Mouse (Mus musculus): ENCODE results near the gene Rtf2. TPM values are rescaled to one million over a fixed set of nuclear protein-coding genes. Genes with fewer than 3 reads are reported as not detected.

Gene Rtf2
- polyA plus RNA-seq, 1 experiment from 2014 or later: 74.1 TPM

DNA sequence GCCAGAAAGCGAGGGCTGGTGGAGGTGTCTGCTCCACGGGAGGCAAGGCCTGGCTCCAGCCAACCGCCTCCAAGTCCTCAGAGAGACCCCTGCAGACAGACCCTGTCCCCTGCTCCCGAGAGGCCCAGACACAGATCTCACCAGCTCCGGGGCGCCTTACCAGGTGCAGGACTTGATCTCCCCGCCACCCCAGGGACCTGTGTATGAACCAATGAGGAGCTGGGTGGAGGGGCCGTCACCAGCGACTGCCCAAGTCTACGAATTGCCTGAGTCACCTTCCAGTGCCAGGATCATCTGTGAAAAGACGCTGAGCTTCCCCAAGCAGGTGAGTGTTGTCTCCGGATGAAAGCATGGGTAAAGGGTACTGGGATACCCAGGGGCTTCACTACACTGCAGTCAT, 24.1 kb upstream of the Rtf2 start:
- no peak for ATAC-seq (ENCODE audit: insufficient number of reproducible peaks, insufficient read depth, low FRiP score, low read depth)
- Histone ChIP-seq H3K27ac (ENCODE audit: low read length) (no peak overlapping the region), H3K27me3 (ENCODE audit: control insufficient read depth, insufficient read depth, low read length) (no peaks in the 10 kb centered on the region), H3K36me3 (ENCODE audit: control insufficient read depth, insufficient read depth, low read length) (no peaks in the 10 kb centered on the region), H3K4me1 (ENCODE audit: control insufficient read depth, insufficient read depth, low read length) (peaks cover 13% of the 10 kb centered on the region; the same call in 1 of the 2 replicates), H3K4me3 (ENCODE audit: low read depth, low read length) (no peak overlapping the region), H3K4me2 (replicated peaks; ENCODE audit: low read depth, low read length) (no peak overlapping the region), H3K9ac (replicated peaks; ENCODE audit: low read depth, low read length) (no peak overlapping the region), H3K9me3 (ENCODE audit: control insufficient read depth, low read depth, low read length) (no peaks in the 10 kb centered on the region)
- 62% methylated on average over 12 of the region's 12 CpGs for WGBS

GRCm38 (mm10) chr2:172416876-172417275, 23.5 kb upstream of the Rtf2 start:
- H3K4me3 ChIP-seq (ENCODE audit: low read depth, low read length): no peak overlapping the region
- peaks cover 13% of the 10 kb centered on the region; the same call in 1 of the 2 replicates for H3K4me1 ChIP-seq (ENCODE audit: control insufficient read depth, insufficient read depth, low read length)
- no peak overlapping the region for H3K27ac ChIP-seq (ENCODE audit: low read length)
- H3K9ac ChIP-seq (replicated peaks; ENCODE audit: low read depth, low read length): no peak overlapping the region
- ATAC-seq (ENCODE audit: insufficient number of reproducible peaks, insufficient read depth, low FRiP score, low read depth): no peak
- WGBS: 83% methylated on average over 5 of the region's 5 CpGs
- H3K9me3 ChIP-seq (ENCODE audit: control insufficient read depth, low read depth, low read length): no peaks in the 10 kb centered on the region
- no peaks in the 10 kb centered on the region for H3K36me3 ChIP-seq (ENCODE audit: control insufficient read depth, insufficient read depth, low read length)
- no peaks in the 10 kb centered on the region for H3K27me3 ChIP-seq (ENCODE audit: control insufficient read depth, insufficient read depth, low read length)
- no peak overlapping the region for H3K4me2 ChIP-seq (replicated peaks; ENCODE audit: low read depth, low read length)

DNA sequence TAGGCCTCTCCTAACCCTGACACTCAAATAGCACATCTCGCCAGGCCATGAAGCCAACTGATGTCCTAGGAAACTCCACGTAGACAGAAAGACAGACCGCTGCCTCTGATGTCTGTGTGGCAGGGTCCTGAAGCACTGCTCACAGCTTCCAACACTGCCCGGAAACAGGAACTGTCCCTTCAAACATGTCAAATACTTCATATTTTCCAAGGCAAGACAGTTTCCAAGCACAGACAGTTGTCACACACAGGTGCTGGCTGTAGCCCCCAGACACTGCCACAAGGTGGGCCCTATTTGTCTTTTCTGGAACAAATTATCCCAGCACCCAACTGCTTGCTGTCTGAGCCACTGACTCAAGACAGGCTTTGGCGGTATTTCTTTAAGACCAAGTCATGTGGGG, 22.1 kb upstream of the Rtf2 start:
- Histone ChIP-seq H3K4me1 (ENCODE audit: control insufficient read depth, insufficient read depth, low read length) (peaks cover 7% of the 10 kb centered on the region; the same call in 1 of the 2 replicates), H3K4me2 (replicated peaks; ENCODE audit: low read depth, low read length) (no peak overlapping the region), H3K36me3 (ENCODE audit: control insufficient read depth, insufficient read depth, low read length) (no peaks in the 10 kb centered on the region), H3K27me3 (ENCODE audit: control insufficient read depth, insufficient read depth, low read length) (no peaks in the 10 kb centered on the region), H3K9ac (replicated peaks; ENCODE audit: low read depth, low read length) (no peak overlapping the region), H3K4me3 (ENCODE audit: low read depth, low read length) (no peak overlapping the region), H3K27ac (ENCODE audit: low read length) (no peak overlapping the region), H3K9me3 (ENCODE audit: control insufficient read depth, low read depth, low read length) (no peaks in the 10 kb centered on the region)
- 88% methylated on average over 5 of the region's 5 CpGs for WGBS
- no peak for ATAC-seq (ENCODE audit: insufficient number of reproducible peaks, insufficient read depth, low FRiP score, low read depth)

GRCm38 (mm10) chr2:172430609-172431008, 9.7 kb upstream of the Rtf2 start:
- ATAC-seq (ENCODE audit: insufficient number of reproducible peaks, insufficient read depth, low FRiP score, low read depth): no peak; the same call in 1 of the 2 replicates

GRCm38 (mm10) chr2:172433746-172434145, 6.6 kb upstream of the Rtf2 start:
- no peak for ATAC-seq (ENCODE audit: insufficient number of reproducible peaks, insufficient read depth, low FRiP score, low read depth)

More at GRCm38 (mm10) chr2:172430609-172431008, 9.7 kb upstream of the Rtf2 start:
- Histone ChIP-seq H3K4me2 (replicated peaks; ENCODE audit: low read depth, low read length) (no peak overlapping the region), H3K4me3 (ENCODE audit: low read depth, low read length) (no peak overlapping the region), H3K9me3 (ENCODE audit: control insufficient read depth, low read depth, low read length) (no peaks in the 10 kb centered on the region), H3K27me3 (ENCODE audit: control insufficient read depth, insufficient read depth, low read length) (no peaks in the 10 kb centered on the region), H3K4me1 (ENCODE audit: control insufficient read depth, insufficient read depth, low read length) (no peaks in the 10 kb centered on the region), H3K27ac (ENCODE audit: low read length) (no peak overlapping the region), H3K9ac (replicated peaks; ENCODE audit: low read depth, low read length) (no peak overlapping the region), H3K36me3 (ENCODE audit: control insufficient read depth, insufficient read depth, low read length) (no peaks in the 10 kb centered on the region)
- WGBS: 52% methylated on average over 1 of the region's 1 CpGs

GRCm38 (mm10) chr2:172437371-172437952, 2.9 kb upstream of the Rtf2 start:
- no peak overlapping the region for H3K27ac ChIP-seq (ENCODE audit: low read length)
- no peaks in the 10 kb centered on the region for H3K36me3 ChIP-seq (ENCODE audit: control insufficient read depth, insufficient read depth, low read length)
- no peak overlapping the region for H3K9ac ChIP-seq (replicated peaks; ENCODE audit: low read depth, low read length)
- H3K27me3 ChIP-seq (ENCODE audit: control insufficient read depth, insufficient read depth, low read length): no peaks in the 10 kb centered on the region
- H3K4me2 ChIP-seq (replicated peaks; ENCODE audit: low read depth, low read length): no peak overlapping the region
- no peak overlapping the region for H3K4me3 ChIP-seq (ENCODE audit: low read depth, low read length)
- no peak for ATAC-seq (ENCODE audit: insufficient number of reproducible peaks, insufficient read depth, low FRiP score, low read depth)
- H3K9me3 ChIP-seq (ENCODE audit: control insufficient read depth, low read depth, low read length): no peaks in the 10 kb centered on the region
- H3K4me1 ChIP-seq (ENCODE audit: control insufficient read depth, insufficient read depth, low read length): peaks cover 14% of the 10 kb centered on the region; the same call in 1 of the 2 replicates
- 62% methylated on average over 16 of the region's 16 CpGs for WGBS

More at GRCm38 (mm10) chr2:172433746-172434145, 6.6 kb upstream of the Rtf2 start:
- H3K4me2 ChIP-seq (replicated peaks; ENCODE audit: low read depth, low read length): no peak overlapping the region
- H3K4me3 ChIP-seq (ENCODE audit: low read depth, low read length): no peak overlapping the region
- H3K9me3 ChIP-seq (ENCODE audit: control insufficient read depth, low read depth, low read length): no peaks in the 10 kb centered on the region
- no peaks in the 10 kb centered on the region for H3K4me1 ChIP-seq (ENCODE audit: control insufficient read depth, insufficient read depth, low read length)
- H3K27ac ChIP-seq (ENCODE audit: low read length): no peak overlapping the region
- H3K36me3 ChIP-seq (ENCODE audit: control insufficient read depth, insufficient read depth, low read length): no peaks in the 10 kb centered on the region
- WGBS: 42% methylated on average over 5 of the region's 5 CpGs
- H3K27me3 ChIP-seq (ENCODE audit: control insufficient read depth, insufficient read depth, low read length): no peaks in the 10 kb centered on the region
- H3K9ac ChIP-seq (replicated peaks; ENCODE audit: low read depth, low read length): no peak overlapping the region

DNA sequence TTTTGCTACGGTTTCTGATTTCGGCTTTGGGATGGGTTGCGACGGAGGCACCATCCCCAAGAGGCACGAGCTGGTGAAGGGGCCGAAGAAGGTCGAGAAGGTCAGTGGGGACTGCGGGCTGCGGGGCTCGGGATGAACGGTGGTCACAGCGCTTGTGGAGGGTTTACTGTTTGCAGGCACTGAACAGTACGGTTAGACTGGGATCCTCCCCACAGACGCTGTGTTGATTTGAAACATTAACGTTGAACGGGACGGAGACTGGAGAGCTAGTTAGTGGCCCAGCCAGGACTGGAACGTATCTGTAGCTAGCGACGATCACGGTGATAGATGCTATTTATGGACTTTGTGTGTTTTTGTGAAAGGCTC, 267 bp downstream of the Rtf2 start:
- under 1% methylated on average over 21 of the region's 21 CpGs for WGBS
- peak overlapping the region; percentile 47; the same call in 1 of the 2 replicates for H3K9ac ChIP-seq (replicated peaks; ENCODE audit: low read depth, low read length)
- peak; percentile 46; the same call in 1 of the 2 replicates for ATAC-seq (ENCODE audit: insufficient number of reproducible peaks, insufficient read depth, low FRiP score, low read depth)
- H3K4me1 ChIP-seq (ENCODE audit: control insufficient read depth, insufficient read depth, low read length): peaks cover 14% of the 10 kb centered on the region; the same call in 1 of the 2 replicates
- peaks cover 5% of the 10 kb centered on the region; the same call in 1 of the 2 replicates for H3K36me3 ChIP-seq (ENCODE audit: control insufficient read depth, insufficient read depth, low read length)
- H3K27me3 ChIP-seq (ENCODE audit: control insufficient read depth, insufficient read depth, low read length): no peaks in the 10 kb centered on the region
- no peaks in the 10 kb centered on the region for H3K9me3 ChIP-seq (ENCODE audit: control insufficient read depth, low read depth, low read length)
- peak overlapping the region; percentile 59 for H3K4me3 ChIP-seq (ENCODE audit: low read depth, low read length)
- peak overlapping the region; percentile 66 for H3K4me2 ChIP-seq (replicated peaks; ENCODE audit: low read depth, low read length)
- no peak overlapping the region for H3K27ac ChIP-seq (ENCODE audit: low read length)

GRCm38 (mm10) chr2:172441176-172441575, 820 bp downstream of the Rtf2 start:
- Histone ChIP-seq H3K9ac (replicated peaks; ENCODE audit: low read depth, low read length) (peak overlapping the region; percentile 47; the same call in 1 of the 2 replicates), H3K27ac (ENCODE audit: low read length) (no peak overlapping the region), H3K4me2 (replicated peaks; ENCODE audit: low read depth, low read length) (peak overlapping the region; percentile 66), H3K36me3 (ENCODE audit: control insufficient read depth, insufficient read depth, low read length) (peaks cover 10% of the 10 kb centered on the region), H3K4me1 (ENCODE audit: control insufficient read depth, insufficient read depth, low read length) (peaks cover 14% of the 10 kb centered on the region; the same call in 1 of the 2 replicates), H3K4me3 (ENCODE audit: low read depth, low read length) (peak overlapping the region; percentile 59), H3K9me3 (ENCODE audit: control insufficient read depth, low read depth, low read length) (no peaks in the 10 kb centered on the region), H3K27me3 (ENCODE audit: control insufficient read depth, insufficient read depth, low read length) (no peaks in the 10 kb centered on the region)
- WGBS: 33% methylated on average over 6 of the region's 6 CpGs
- no peak for ATAC-seq (ENCODE audit: insufficient number of reproducible peaks, insufficient read depth, low FRiP score, low read depth)

DNA sequence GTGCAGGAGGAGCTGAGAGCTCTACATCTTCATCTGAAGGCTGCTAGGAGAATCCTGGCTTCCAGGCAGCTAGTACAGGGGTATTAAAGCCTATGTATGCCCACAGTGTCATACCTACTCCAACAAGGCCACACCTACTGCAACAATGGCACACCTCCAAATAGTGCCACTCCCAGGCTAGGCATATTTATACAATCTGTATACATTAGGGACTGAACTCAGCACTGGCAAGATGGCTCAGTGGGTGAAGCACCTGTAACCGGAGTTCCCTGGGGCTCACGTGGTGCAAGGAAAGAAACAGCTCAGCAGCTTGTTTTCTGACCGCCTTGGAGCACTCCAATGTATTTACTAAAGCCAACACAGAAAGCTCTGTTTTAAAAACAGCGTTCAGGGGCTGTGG, 5.3 kb downstream of the Rtf2 start:
- Histone ChIP-seq H3K4me3 (ENCODE audit: low read depth, low read length) (no peak overlapping the region), H3K4me1 (ENCODE audit: control insufficient read depth, insufficient read depth, low read length) (peaks cover 10% of the 10 kb centered on the region; the same call in 1 of the 2 replicates), H3K27me3 (ENCODE audit: control insufficient read depth, insufficient read depth, low read length) (no peaks in the 10 kb centered on the region), H3K36me3 (ENCODE audit: control insufficient read depth, insufficient read depth, low read length) (peaks cover 47% of the 10 kb centered on the region), H3K9ac (replicated peaks; ENCODE audit: low read depth, low read length) (no peak overlapping the region), H3K4me2 (replicated peaks; ENCODE audit: low read depth, low read length) (no peak overlapping the region), H3K27ac (ENCODE audit: low read length) (no peak overlapping the region), H3K9me3 (ENCODE audit: control insufficient read depth, low read depth, low read length) (no peaks in the 10 kb centered on the region)
- ATAC-seq (ENCODE audit: insufficient number of reproducible peaks, insufficient read depth, low FRiP score, low read depth): no peak
- 93% methylated on average over 4 of the region's 4 CpGs for WGBS

All from stomach, embryonic 14.5 days (tissue).